Mouse (Mus musculus) neural tube, embryonic 10.5 days (tissue): ENCODE results near the gene Slc12a6.

ENCODE experiments used
- DNase-seq: peaks from one replicate; pipeline ENCODE4 v3.0.0-alpha.2; 2017; ENCODE audit warnings: low spot score; ENCODE audit errors: extremely low spot score

The Slc12a6 gene

GRCm38 (mm10) chr2:112381219-112381618 lies 115.6 kb downstream of the Slc12a6 start:
- DNase-seq, result no peak

- no peak for DNase-seq
These were observed 125.2 kb downstream of the Slc12a6 start for GRCm38 (mm10) chr2:112390843-112391242.

GRCm38 (mm10) chr2:112391346-112392000 lies 125.8 kb downstream of the Slc12a6 start:
- no peak for DNase-seq

DNA sequence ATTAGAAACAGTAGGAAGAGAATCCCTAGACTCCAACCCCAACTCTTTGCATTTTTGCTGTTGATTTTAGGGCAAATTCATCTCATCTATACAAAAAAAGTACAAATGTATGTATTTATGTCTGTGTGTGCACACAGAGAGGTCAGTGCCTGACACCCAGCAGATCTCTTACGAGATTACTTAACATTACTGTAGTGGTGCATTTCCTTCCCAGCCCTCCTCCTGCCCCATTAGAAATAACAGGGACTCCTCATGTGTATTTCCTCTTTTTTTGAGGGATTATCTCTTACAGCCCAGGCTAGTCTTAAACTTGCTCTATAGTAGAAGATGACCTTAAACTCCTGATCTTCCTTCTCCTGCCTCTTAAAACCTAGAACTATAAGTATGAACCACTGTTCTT lies 127.1 kb downstream of the Slc12a6 start:
- DNase-seq, result no peak

DNA sequence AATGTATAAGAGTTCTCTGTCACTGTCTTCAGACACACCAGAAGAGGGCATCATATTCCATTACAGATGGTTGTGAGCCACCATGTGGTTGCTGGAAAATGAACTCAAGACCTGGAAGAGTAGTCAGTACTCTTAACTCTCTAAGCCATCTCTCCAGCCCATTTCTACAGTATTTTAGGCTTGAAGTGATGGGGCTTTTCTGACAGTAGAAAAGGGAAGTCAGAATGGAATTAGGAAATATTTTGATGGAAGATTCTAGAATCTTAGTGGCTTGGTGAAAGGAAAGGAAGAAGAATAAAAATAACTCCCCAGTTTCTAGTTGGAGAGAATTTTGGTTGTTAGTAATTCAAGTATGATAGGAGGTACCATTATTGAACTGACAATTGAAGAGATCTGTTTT lies 128.3 kb downstream of the Slc12a6 start:
- DNase-seq, result no peak

DNA sequence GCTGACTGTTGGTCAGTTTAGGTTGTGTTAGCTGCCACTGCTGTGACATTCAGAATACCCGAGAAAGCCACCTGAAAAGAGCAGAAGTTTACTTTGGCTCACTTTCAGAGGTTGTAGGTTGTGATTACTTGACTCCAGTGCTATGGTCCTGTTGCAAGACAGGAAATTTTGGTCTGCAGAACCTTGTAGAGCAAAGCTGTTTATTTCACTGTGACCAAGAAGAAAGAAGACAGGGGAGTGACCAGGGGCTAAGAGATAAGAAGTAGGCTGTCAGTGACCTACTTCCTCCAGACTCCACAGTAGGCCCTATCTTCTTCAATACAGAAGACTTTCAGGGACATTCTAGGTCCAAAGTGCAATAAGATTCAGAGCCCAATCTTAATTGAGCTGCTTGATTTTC lies 131.0 kb downstream of the Slc12a6 start:
- no peak for DNase-seq

- DNase-seq, result no peak
These were observed 141.4 kb downstream of the Slc12a6 start for GRCm38 (mm10) chr2:112407030-112407429.
